Mouse (Mus musculus): ENCODE data around the gene Mxd1.

GRCm38 (mm10) chr6:86605260-86605659 lies 63.7 kb downstream of the Mxd1 start:
- TF ChIP-seq POLR2A (IDR thresholded peaks at IDR 0.05; ENCODE audit: insufficient read length, low read depth) (no peak), TCF12 (IDR thresholded peaks at IDR 0.05; ENCODE audit: insufficient read depth, poor library complexity, severe bottlenecking) (no peak), SRF (IDR thresholded peaks at IDR 0.05; ENCODE audit: control insufficient read depth, insufficient read length, low read depth) (no peak)
